Mouse (Mus musculus) midbrain, embryonic 15.5 days (tissue): ENCODE measurements around the gene Fam222b. TPM values are rescaled to one million over a fixed set of nuclear protein-coding genes. Genes with fewer than 3 reads are reported as not detected.
A peak's percentile ranks its signal among the peaks of the same experiment; 100 is the strongest.

Experiments used
- ATAC-seq: fragments of 200-750 bp; cut with Nextera tagmentation; replicated peaks from 2 replicates; pipeline ENCODE4 v1.8.0; 2017; ENCODE audit warnings: moderate TSS enrichment
- H3K27ac ChIP-seq: fragments of 300-500 bp; sonication (generic); 2 replicates; pipeline ENCODE4 v1.5.1; 2015; ENCODE audit warnings: mild to moderate bottlenecking, inconsistent platforms
- H3K27me3 ChIP-seq: fragments of 300-500 bp; sonication (generic); replicated peaks from 2 replicates; pipeline ENCODE4 v1.6.1; 2015; ENCODE audit warnings: inconsistent platforms
- H3K36me3 ChIP-seq: fragments of 300-500 bp; sonication (generic); replicated peaks from 2 replicates; pipeline ENCODE4 v1.6.1; 2015; ENCODE audit warnings: inconsistent platforms
- H3K4me1 ChIP-seq: fragments of 300-500 bp; sonication (generic); 2 replicates; pipeline ENCODE4 v1.6.1; 2015; ENCODE audit warnings: inconsistent platforms
- H3K4me2 ChIP-seq: fragments of 300-500 bp; sonication (generic); 2 replicates; pipeline ENCODE4 v1.6.1; 2015; ENCODE audit warnings: inconsistent platforms, mild to moderate bottlenecking, moderate library complexity
- H3K4me3 ChIP-seq: fragments of 300-500 bp; sonication (generic); 2 replicates; pipeline ENCODE4 v1.5.1; 2015; ENCODE audit warnings: mild to moderate bottlenecking, inconsistent platforms
- H3K9ac ChIP-seq: fragments of 300-500 bp; sonication (generic); 2 replicates; pipeline ENCODE4 v1.6.1; 2015; ENCODE audit warnings: mild to moderate bottlenecking, inconsistent platforms
- H3K9me3 ChIP-seq: fragments of 300-500 bp; sonication (generic); 2 replicates; pipeline ENCODE4 v1.6.1; 2016; ENCODE audit warnings: inconsistent platforms
- WGBS: fragments of 180-500 bp; shearing (Covaris S2); methylation state at CpG from one replicate; pipeline ENCODE4 v1.1.7; 2015; ENCODE audit warnings: mixed read lengths; 5-methylcytosine and 5-hydroxymethylcytosine counted together
- polyA plus RNA-seq: library from polyadenylated mRNA; unstranded; fragments of >200 nt; fragmentation: Nextera tagmentation; extraction: Ambion mirVana; gene quantifications from 2 replicates; pipeline ENCODE4 v1.2.1, GENCODE M21; 2015

The Fam222b gene
- polyA plus RNA-seq, 1 experiment from 2014 or later = 33.4 TPM

DNA sequence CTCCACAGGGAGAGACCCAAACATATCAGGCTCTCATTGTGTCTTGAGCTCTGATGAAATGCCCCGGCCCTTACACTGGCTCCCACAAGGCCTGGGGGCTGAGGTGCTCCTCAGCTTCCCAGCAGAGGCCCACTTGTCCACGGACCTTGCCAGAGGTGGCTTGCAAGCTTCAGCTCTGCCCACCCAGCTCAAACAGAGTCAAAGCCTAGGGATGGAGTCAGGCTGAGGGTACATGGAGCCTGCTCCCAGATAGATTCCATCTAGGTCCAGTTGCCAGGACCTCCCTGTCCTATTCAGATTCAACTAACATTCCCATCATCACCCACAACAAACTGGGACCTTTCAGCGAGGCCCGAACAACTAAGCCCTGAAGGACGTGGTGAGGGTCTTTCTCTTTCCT is 22.5 kb upstream of the Fam222b start:
- no peaks in the 10 kb centered on the region for H3K27me3 ChIP-seq
- H3K36me3 ChIP-seq = peaks cover 25% of the 10 kb centered on the region
- WGBS = 76% methylated on average over 5 of the region's 5 CpGs
- H3K4me1 ChIP-seq = no peaks in the 10 kb centered on the region
- H3K4me2 ChIP-seq = no peak overlapping the region
- no peak overlapping the region for H3K27ac ChIP-seq
- H3K9ac ChIP-seq = no peak overlapping the region
- H3K9me3 ChIP-seq = no peaks in the 10 kb centered on the region
- no peak for ATAC-seq
- no peak overlapping the region for H3K4me3 ChIP-seq

GRCm38 (mm10) chr11:78072425-78073130 is 21.9 kb upstream of the Fam222b start:
- Histone ChIP-seq H3K4me1 (no peaks in the 10 kb centered on the region), H3K4me2 (no peak overlapping the region), H3K9me3 (no peaks in the 10 kb centered on the region), H3K9ac (no peak overlapping the region), H3K36me3 (peaks cover 30% of the 10 kb centered on the region), H3K4me3 (no peak overlapping the region), H3K27me3 (no peaks in the 10 kb centered on the region), H3K27ac (no peak overlapping the region)
- no peak for ATAC-seq
- 35% methylated on average over 6 of the region's 6 CpGs for WGBS

DNA sequence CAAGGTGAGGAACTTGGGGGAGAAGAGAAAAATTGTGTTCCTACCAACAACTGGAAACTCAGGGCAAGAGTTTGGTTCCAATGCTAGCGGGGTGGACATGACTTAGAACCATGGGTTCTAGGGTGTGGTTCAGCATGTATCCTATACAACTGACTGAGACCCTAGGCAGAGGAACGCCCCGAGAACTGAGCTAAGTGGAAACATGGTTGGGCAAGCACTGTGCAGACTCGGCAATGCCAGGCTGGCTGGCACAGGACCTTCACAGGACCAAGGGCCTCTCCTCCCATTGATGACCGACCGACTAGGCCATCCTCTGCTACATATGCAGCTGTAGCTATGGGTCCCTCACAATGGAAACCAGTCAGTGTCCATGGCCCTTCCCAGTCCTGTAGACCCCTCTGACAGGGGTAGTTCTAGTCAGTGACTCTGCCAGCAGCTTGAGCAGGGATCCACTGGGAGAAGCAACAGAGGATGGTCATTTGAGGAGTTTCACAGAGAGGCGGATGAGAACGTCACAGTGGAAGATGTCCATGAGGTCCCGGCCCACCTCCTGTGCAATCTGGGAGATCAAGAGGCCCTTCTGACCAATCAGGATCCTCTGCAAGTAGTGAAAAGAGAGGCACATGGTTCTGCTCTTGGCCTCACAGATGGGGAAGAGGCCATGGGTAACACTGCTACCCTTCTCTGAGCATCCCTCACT is 20.7 kb upstream of the Fam222b start:
- Histone ChIP-seq H3K4me3 (no peak overlapping the region), H3K36me3 (peaks cover 31% of the 10 kb centered on the region), H3K4me2 (no peak overlapping the region), H3K9ac (no peak overlapping the region), H3K27me3 (no peaks in the 10 kb centered on the region), H3K4me1 (no peaks in the 10 kb centered on the region; the same call in 1 of the 2 replicates), H3K27ac (no peak overlapping the region), H3K9me3 (no peaks in the 10 kb centered on the region)
- ATAC-seq = no peak
- WGBS = 95% methylated on average over 9 of the region's 9 CpGs

DNA sequence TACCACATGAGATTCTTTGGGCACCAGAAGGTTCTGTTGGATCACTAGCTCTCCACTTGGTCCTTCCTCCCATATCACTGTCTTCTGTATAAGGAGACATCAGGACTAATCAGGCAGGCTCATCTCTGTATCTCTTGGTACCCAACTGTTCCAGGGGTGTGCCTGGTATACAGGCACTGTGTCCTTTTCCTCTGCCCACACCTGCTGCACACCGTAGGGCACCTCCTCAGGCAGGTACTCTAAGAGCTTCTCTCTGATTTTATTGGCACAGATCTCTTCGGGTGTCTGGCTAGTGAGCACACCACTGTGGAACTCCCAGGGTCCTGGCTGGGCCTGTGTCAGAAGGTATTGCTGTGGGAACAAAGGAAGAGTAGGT is 20.2 kb upstream of the Fam222b start:
- Histone ChIP-seq H3K36me3 (peaks cover 31% of the 10 kb centered on the region), H3K4me3 (no peak overlapping the region), H3K9me3 (no peaks in the 10 kb centered on the region), H3K4me1 (peaks cover 5% of the 10 kb centered on the region), H3K27ac (no peak overlapping the region), H3K4me2 (no peak overlapping the region), H3K9ac (no peak overlapping the region), H3K27me3 (no peaks in the 10 kb centered on the region)
- WGBS = 95% methylated on average over 2 of the region's 2 CpGs
- no peak for ATAC-seq

GRCm38 (mm10) chr11:78074666-78075065 is 19.8 kb upstream of the Fam222b start:
- Histone ChIP-seq H3K4me3 (no peak overlapping the region), H3K27me3 (no peaks in the 10 kb centered on the region), H3K9me3 (no peaks in the 10 kb centered on the region), H3K4me1 (peaks cover 9% of the 10 kb centered on the region), H3K9ac (no peak overlapping the region), H3K4me2 (no peak overlapping the region), H3K27ac (no peak overlapping the region), H3K36me3 (peaks cover 31% of the 10 kb centered on the region)
- no peak for ATAC-seq
- 90% methylated on average over 4 of the region's 4 CpGs for WGBS

GRCm38 (mm10) chr11:78079961-78080921 is 14.2 kb upstream of the Fam222b start, which contains the start of gene Eral1:
TSS of gene Eral1 (minus strand) at chr11:78080383.
- Histone ChIP-seq H3K9ac (peak within 1 kb of the TSS; percentile 80), H3K27ac (peak within 1 kb of the TSS; percentile 78), H3K4me3 (peak within 1 kb of the TSS; percentile 72), H3K9me3 (no peaks in the 10 kb centered on the region), H3K36me3 (peaks cover 13% of the 10 kb centered on the region), H3K27me3 (peaks cover 5% of the 10 kb centered on the region), H3K4me2 (peak within 1 kb of the TSS; percentile 61), H3K4me1 (peaks cover 16% of the 10 kb centered on the region)
- peak; percentile 95 for ATAC-seq
- 2% methylated on average over 42 of the region's 42 CpGs for WGBS

- no peak overlapping the region for H3K9ac ChIP-seq
- H3K4me3 ChIP-seq = no peak overlapping the region
- no peak overlapping the region for H3K27ac ChIP-seq
- peaks cover 5% of the 10 kb centered on the region for H3K27me3 ChIP-seq
- 36% methylated on average over 1 of the region's 1 CpGs for WGBS
- H3K36me3 ChIP-seq = no peaks in the 10 kb centered on the region
- H3K4me1 ChIP-seq = peaks cover 16% of the 10 kb centered on the region
- H3K4me2 ChIP-seq = no peak overlapping the region
- ATAC-seq = no peak
- H3K9me3 ChIP-seq = no peaks in the 10 kb centered on the region
Measured at GRCm38 (mm10) chr11:78083595-78083994, 10.9 kb upstream of the Fam222b start.

DNA sequence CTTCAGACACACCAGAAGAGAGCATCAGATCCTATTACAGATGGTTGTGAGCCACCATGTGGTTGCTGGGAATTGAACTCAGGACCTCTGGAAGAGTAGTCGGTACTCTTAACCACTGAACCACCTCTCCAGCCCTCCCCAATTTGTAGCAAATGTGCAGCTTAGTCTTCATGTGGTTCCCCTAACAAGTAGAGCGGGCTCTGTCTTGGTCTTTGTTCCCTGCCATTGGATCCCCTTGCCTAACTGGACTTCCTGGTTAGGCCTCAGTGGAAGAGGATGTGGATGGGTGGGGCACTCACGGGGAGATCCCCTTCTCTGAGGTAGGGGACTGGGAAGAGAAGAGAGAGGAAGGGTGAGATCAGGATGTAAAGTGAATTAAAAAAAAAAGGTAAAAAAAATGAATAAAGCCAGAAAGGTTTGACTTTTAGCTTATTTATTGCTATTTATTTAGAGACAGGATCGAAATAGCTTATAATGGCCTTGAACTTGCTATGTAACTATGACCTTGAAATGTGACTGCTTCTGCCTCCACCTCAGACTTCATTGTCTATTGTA is 7.5 kb upstream of the Fam222b start:
- Histone ChIP-seq H3K27ac (no peak overlapping the region), H3K4me1 (no peaks in the 10 kb centered on the region), H3K4me3 (no peak overlapping the region), H3K4me2 (no peak overlapping the region), H3K9me3 (no peaks in the 10 kb centered on the region), H3K36me3 (no peaks in the 10 kb centered on the region), H3K9ac (no peak overlapping the region), H3K27me3 (peaks cover 7% of the 10 kb centered on the region)
- ATAC-seq = no peak
- WGBS = 77% methylated on average over 4 of the region's 4 CpGs

- no peak overlapping the region for H3K9ac ChIP-seq
- H3K4me1 ChIP-seq = no peaks in the 10 kb centered on the region
- no peak for ATAC-seq
- H3K36me3 ChIP-seq = no peaks in the 10 kb centered on the region
- H3K27ac ChIP-seq = no peak overlapping the region
- 85% methylated on average over 5 of the region's 5 CpGs for WGBS
- no peak overlapping the region for H3K4me3 ChIP-seq
- peaks cover 7% of the 10 kb centered on the region for H3K27me3 ChIP-seq
- H3K9me3 ChIP-seq = no peaks in the 10 kb centered on the region
- H3K4me2 ChIP-seq = no peak overlapping the region
Measured at GRCm38 (mm10) chr11:78087756-78088281, 6.6 kb upstream of the Fam222b start.

GRCm38 (mm10) chr11:78094137-78094503 is 340 bp upstream of the Fam222b start:
- H3K4me3 ChIP-seq = peak overlapping the region; percentile 94
- 54% methylated on average over 11 of the region's 11 CpGs for WGBS
- H3K4me1 ChIP-seq = peaks cover 31% of the 10 kb centered on the region
- H3K36me3 ChIP-seq = no peaks in the 10 kb centered on the region
- H3K4me2 ChIP-seq = peak overlapping the region; percentile 77
- 0 out of 2 replicates have a peak, but pooled peaks cover 3% of the 10 kb centered on the region for H3K27me3 ChIP-seq
- H3K9me3 ChIP-seq = no peaks in the 10 kb centered on the region
- peak overlapping the region; percentile 88 for H3K27ac ChIP-seq
- peak overlapping the region; percentile 88 for H3K9ac ChIP-seq
- peak; percentile 69 for ATAC-seq

DNA sequence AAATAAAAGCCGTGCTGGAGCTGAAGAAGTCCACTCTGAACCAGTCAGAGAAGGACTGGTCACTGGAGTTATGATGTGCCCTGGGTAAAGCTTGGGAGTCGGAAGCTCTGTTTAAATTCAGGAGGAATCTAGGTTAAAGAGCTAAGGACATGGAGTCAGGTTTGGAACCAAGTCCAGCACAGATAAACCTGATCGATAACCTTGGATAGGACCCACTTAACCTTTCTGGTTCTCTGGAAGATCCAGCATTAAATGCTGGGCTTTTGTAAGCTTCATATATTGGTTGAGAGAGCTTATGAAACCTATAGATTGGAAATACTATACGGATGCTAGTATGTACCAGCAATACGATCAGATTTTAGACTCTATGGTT is 670 bp downstream of the Fam222b start:
- Histone ChIP-seq H3K36me3 (no peaks in the 10 kb centered on the region), H3K27ac (peak overlapping the region; percentile 88), H3K4me1 (peaks cover 31% of the 10 kb centered on the region), H3K27me3 (0 out of 2 replicates have a peak, but pooled peaks cover 3% of the 10 kb centered on the region), H3K4me3 (peak overlapping the region; percentile 94), H3K4me2 (peak overlapping the region; percentile 77), H3K9me3 (no peaks in the 10 kb centered on the region), H3K9ac (peak overlapping the region; percentile 88)
- 25% methylated on average over 5 of the region's 5 CpGs for WGBS
- ATAC-seq = no peak
